Mouse (Mus musculus) limb, embryonic 12.5 days (tissue): ENCODE results near the gene Dlg5. TPM values are rescaled to one million over a fixed set of nuclear protein-coding genes. Genes with fewer than 3 reads are reported as not detected.

Experiments
- ATAC-seq: fragments of 200-750 bp; cut with Nextera tagmentation; 2 replicates; pipeline ENCODE4 v1.8.0; 2017; ENCODE audit warnings: low read depth, moderate TSS enrichment; ENCODE audit not compliant: insufficient number of reproducible peaks, insufficient read depth, low FRiP score, low TSS enrichment
- H3K27ac ChIP-seq: fragments of 300-500 bp; sonication (generic); 2 replicates; pipeline ENCODE4 v1.5.1; 2016; ENCODE audit warnings: mild to moderate bottlenecking, moderate library complexity
- H3K27me3 ChIP-seq: fragments of 300-500 bp; sonication (generic); 2 replicates; pipeline ENCODE4 v1.6.1; 2016; ENCODE audit warnings: mild to moderate bottlenecking, moderate library complexity
- H3K36me3 ChIP-seq: fragments of 300-500 bp; sonication (generic); 2 replicates; pipeline ENCODE4 v1.6.1; 2016; ENCODE audit warnings: mild to moderate bottlenecking, moderate library complexity
- H3K4me1 ChIP-seq: fragments of 300-500 bp; sonication (generic); replicated peaks from 2 replicates; pipeline ENCODE4 v1.6.1; 2016
- H3K4me2 ChIP-seq: fragments of 300-500 bp; sonication (generic); 2 replicates; pipeline ENCODE4 v1.6.1; 2016; ENCODE audit warnings: mild to moderate bottlenecking, moderate library complexity
- H3K4me3 ChIP-seq: fragments of 300-500 bp; sonication (generic); replicated peaks from 2 replicates; pipeline ENCODE4 v1.5.1; 2016; ENCODE audit warnings: mild to moderate bottlenecking
- H3K9ac ChIP-seq: fragments of 300-500 bp; sonication (generic); replicated peaks from 2 replicates; pipeline ENCODE4 v1.6.1; 2016; ENCODE audit warnings: mild to moderate bottlenecking, moderate library complexity
- H3K9me3 ChIP-seq: fragments of 300-500 bp; sonication (generic); 2 replicates; pipeline ENCODE4 v1.6.1; 2016; ENCODE audit warnings: mild to moderate bottlenecking, moderate library complexity
- WGBS: fragments of 180-500 bp; shearing (Covaris S2); methylation state at CpG from one replicate; pipeline ENCODE4 v1.1.7; 2016; 5-methylcytosine and 5-hydroxymethylcytosine counted together
- polyA plus RNA-seq: library from polyadenylated mRNA; unstranded; fragments of >200 nt; fragmentation: Nextera tagmentation; extraction: Ambion mirVana; gene quantifications from 2 replicates; pipeline ENCODE4 v1.2.1, GENCODE M21; 2016

Gene Dlg5
- polyA plus RNA-seq, 1 experiment from 2014 or later, result 31.2 TPM

DNA sequence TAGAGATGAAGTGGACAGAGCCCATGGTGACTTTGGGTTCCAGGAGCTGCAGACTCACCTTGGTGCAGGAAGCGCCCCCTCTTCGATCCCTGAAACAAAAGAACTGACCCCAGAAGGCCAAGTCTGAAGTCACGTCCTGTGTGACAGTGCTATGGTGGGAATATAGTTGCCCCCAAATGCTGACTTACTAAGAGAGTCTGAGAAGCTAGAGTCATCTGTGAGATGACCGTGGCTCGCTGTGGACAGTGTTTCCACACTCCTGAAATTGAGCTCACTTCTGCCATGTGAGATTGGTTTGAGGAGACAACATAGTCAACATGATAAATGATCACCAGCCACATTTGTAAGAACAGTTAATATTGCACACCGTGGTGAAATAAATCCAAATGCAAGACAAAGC lies 16.7 kb upstream of the Dlg5 start:
- no peak overlapping the region for H3K9ac ChIP-seq

DNA sequence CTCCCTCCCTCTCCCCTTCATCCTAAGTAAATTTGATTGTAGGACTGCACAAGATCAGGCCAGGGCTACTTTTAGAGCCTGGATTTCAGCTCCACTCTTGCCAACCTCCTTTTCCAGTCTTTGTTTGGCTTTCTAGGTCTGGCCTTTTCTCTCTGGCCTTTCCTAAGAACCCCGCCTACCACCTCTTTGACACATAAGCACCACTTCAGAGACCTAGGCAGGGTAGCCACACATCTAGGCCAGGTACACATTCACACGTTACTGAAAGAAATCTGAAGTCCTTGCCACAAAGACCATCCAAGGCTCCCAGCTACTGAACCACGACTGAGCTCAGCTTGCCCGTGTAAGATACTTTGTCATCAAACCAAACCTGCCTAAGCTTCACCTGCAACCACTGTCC lies 14.7 kb upstream of the Dlg5 start:
- no peak for ATAC-seq
- 80% methylated on average over 4 of the region's 4 CpGs for WGBS
- 0 out of 2 replicates have a peak overlapping the region, but pooled peaks have one; percentile 8 for H3K27ac ChIP-seq
- H3K4me3 ChIP-seq, result no peak overlapping the region
- no peaks in the 10 kb centered on the region for H3K27me3 ChIP-seq
- H3K9me3 ChIP-seq, result no peaks in the 10 kb centered on the region
- no peaks in the 10 kb centered on the region for H3K36me3 ChIP-seq
- H3K4me1 ChIP-seq, result peaks cover 61% of the 10 kb centered on the region
- H3K9ac ChIP-seq, result no peak overlapping the region
- no peak overlapping the region for H3K4me2 ChIP-seq

More for the DNA sequence above, 16.7 kb upstream of the Dlg5 start:
- Histone ChIP-seq H3K4me2 (peak overlapping the region; percentile 38), H3K9me3 (no peaks in the 10 kb centered on the region), H3K27me3 (no peaks in the 10 kb centered on the region), H3K27ac (peak overlapping the region; percentile 96), H3K36me3 (no peaks in the 10 kb centered on the region), H3K4me1 (peaks cover 49% of the 10 kb centered on the region), H3K4me3 (no peak overlapping the region)
- 48% methylated on average over 6 of the region's 6 CpGs for WGBS
- peak; percentile 16; the same call in 1 of the 2 replicates for ATAC-seq

GRCm38 (mm10) chr14:24255956-24256355 lies 10.2 kb upstream of the Dlg5 start:
- 33% methylated on average over 2 of the region's 2 CpGs for WGBS
- ATAC-seq, result no peak
- Histone ChIP-seq H3K4me2 (peak overlapping the region; percentile 42), H3K9me3 (0 out of 2 replicates have a peak, but pooled peaks cover 4% of the 10 kb centered on the region), H3K36me3 (no peaks in the 10 kb centered on the region), H3K27ac (peak overlapping the region; percentile 99), H3K27me3 (no peaks in the 10 kb centered on the region), H3K4me3 (peak overlapping the region; percentile 18), H3K4me1 (peaks cover 48% of the 10 kb centered on the region), H3K9ac (no peak overlapping the region)

DNA sequence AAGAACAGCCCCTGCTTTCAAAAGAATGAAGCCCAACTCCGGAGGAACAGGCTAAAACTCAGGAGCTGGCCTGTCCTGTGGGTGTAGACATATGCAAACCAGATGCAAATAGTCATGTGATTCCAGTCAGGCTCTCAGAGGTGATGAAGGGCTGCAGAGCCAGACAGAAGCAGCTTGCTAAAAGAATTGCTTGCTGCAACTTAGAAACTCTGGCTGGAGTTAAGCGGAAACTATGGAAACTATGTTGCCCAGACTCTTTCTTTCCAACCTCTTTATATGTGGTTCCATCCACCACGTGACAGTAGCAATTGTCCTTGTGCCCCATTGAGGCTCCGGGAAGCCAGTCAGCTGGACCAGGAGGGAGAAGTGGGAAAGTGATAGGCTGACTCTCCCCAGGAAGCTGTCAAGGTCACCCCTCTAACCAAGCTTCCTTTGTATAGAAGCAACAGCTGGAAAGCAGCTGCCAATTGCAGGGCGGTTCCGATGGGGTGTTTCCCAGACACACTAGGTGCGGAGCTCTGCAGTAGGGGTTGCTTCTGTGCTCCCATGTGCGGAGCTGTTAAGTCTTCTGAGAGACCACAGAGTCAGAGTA lies 8.0 kb upstream of the Dlg5 start:
- peak; percentile 91 for ATAC-seq
- WGBS, result 2% methylated on average over 8 of the region's 8 CpGs

GRCm38 (mm10) chr14:24251326-24251725 lies 5.6 kb upstream of the Dlg5 start:
- Histone ChIP-seq H3K27me3 (no peaks in the 10 kb centered on the region), H3K9me3 (0 out of 2 replicates have a peak, but pooled peaks cover 4% of the 10 kb centered on the region), H3K4me3 (no peak overlapping the region), H3K4me1 (peaks cover 61% of the 10 kb centered on the region), H3K36me3 (no peaks in the 10 kb centered on the region), H3K4me2 (no peak overlapping the region), H3K9ac (no peak overlapping the region), H3K27ac (no peak overlapping the region)
- ATAC-seq, result no peak
- 84% methylated on average over 1 of the region's 1 CpGs for WGBS

More for the DNA sequence above, 8.0 kb upstream of the Dlg5 start:
- H3K27me3 ChIP-seq, result no peaks in the 10 kb centered on the region
- peak overlapping the region; percentile 40 for H3K9ac ChIP-seq
- H3K9me3 ChIP-seq, result 0 out of 2 replicates have a peak, but pooled peaks cover 4% of the 10 kb centered on the region
- peak overlapping the region; percentile 54 for H3K4me2 ChIP-seq
- no peaks in the 10 kb centered on the region for H3K36me3 ChIP-seq
- H3K4me3 ChIP-seq, result peak overlapping the region; percentile 7; the same call in 1 of the 2 replicates
- peak overlapping the region; percentile 99 for H3K27ac ChIP-seq
- H3K4me1 ChIP-seq, result peaks cover 52% of the 10 kb centered on the region

DNA sequence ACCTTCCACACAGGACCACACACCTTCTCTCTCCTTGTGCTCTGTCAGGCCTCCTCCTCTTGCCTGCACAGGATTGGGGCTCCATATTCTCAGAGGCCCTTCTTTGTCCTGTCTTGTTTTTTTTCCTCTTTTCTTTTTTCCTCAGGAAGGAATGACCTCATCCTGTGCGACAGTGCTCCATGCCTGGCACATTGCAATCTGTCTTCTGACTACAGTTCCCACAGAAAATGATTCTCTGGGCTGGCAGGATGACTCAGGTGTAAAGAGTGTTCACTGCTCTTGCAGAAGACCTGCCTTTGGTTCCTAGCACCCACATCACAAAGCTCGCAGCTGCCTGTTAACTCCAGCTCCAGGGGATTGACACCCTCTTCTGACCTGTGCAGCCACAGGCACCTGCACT lies 4.2 kb upstream of the Dlg5 start:
- H3K9ac ChIP-seq, result no peak overlapping the region
- H3K9me3 ChIP-seq, result 0 out of 2 replicates have a peak, but pooled peaks cover 4% of the 10 kb centered on the region
- 0 out of 2 replicates have a peak overlapping the region, but pooled peaks have one; percentile 50 for H3K27ac ChIP-seq
- 54% methylated on average over 2 of the region's 2 CpGs for WGBS
- no peak for ATAC-seq
- peaks cover 51% of the 10 kb centered on the region for H3K4me1 ChIP-seq
- H3K4me2 ChIP-seq, result no peak overlapping the region
- no peaks in the 10 kb centered on the region for H3K36me3 ChIP-seq
- no peak overlapping the region for H3K4me3 ChIP-seq
- H3K27me3 ChIP-seq, result no peaks in the 10 kb centered on the region

DNA sequence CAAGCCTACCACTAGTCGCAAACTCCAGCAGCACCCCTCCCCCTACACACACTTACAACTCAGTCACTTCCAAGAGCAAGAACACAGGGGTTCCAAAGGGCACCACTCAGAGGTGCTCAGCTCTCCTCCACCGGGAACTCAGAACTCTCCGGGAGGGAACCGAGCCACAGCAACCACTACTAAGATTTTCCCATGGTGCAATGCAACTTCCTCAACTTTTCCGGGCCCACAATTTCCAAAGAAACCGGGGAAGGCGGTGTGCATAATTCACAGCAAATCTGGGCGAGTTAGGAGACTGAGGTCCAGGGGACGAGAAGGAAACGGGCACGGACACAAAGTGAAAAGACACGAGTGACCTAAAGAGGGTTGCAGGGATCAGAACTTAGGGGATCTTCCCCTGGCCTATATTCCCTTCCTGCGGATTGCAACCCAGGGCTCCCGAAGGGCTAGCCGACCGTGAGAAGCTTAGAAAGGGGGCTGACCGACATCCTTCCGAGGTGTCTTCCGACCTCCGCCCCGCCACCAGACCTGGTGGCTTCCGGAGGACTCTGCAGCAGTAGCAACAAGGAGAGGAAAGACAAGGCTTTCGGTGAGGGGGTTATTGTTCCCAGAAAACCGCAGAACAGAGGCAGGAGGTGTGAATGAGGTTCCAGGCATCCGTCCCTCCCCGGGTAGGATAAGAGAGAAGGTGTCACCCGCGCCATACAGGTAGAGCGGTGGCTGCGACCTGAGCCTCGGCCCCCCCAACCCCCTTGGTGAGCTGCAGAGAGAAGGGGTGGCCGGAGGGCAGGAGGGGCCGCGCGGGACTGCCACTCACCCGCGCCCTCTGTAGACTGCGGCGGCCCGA lies 1.2 kb downstream of the Dlg5 start:
- Histone ChIP-seq H3K27me3 (no peaks in the 10 kb centered on the region), H3K4me3 (peak overlapping the region; percentile 92), H3K4me1 (peaks cover 56% of the 10 kb centered on the region), H3K9ac (peak overlapping the region; percentile 97), H3K27ac (peak overlapping the region; percentile 98), H3K36me3 (peaks cover 25% of the 10 kb centered on the region), H3K9me3 (no peaks in the 10 kb centered on the region), H3K4me2 (peak overlapping the region; percentile 89)
- WGBS, result under 1% methylated on average over 40 of the region's 40 CpGs
- peak; percentile 17; the same call in 1 of the 2 replicates for ATAC-seq

DNA sequence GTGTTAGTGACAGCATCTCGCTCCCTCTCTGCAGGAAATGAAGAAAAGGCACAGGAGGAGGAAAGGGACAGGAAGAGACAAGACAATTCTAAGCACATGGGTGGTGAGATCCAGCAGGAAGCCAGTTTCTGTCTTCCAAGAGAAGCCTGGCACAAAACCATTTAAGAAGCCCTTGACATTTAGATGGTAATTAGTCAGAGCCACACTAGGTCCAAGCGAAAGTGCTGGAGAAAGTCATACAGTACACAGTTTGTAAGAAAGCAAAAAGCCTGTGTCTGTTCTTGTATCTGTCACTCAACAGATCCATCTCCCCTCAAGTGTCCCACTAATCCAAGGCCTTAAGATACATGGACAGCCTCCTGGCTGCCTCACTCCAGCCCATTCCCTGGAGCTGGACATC lies 3.7 kb downstream of the Dlg5 start:
- no peak overlapping the region for H3K4me3 ChIP-seq
- ATAC-seq, result no peak
- peaks cover 40% of the 10 kb centered on the region for H3K36me3 ChIP-seq
- no peak overlapping the region for H3K4me2 ChIP-seq
- H3K9me3 ChIP-seq, result no peaks in the 10 kb centered on the region
- H3K9ac ChIP-seq, result no peak overlapping the region
- no peak overlapping the region for H3K27ac ChIP-seq
- H3K27me3 ChIP-seq, result no peaks in the 10 kb centered on the region
- H3K4me1 ChIP-seq, result peaks cover 51% of the 10 kb centered on the region
- WGBS, result 94% methylated on average over 2 of the region's 2 CpGs

DNA sequence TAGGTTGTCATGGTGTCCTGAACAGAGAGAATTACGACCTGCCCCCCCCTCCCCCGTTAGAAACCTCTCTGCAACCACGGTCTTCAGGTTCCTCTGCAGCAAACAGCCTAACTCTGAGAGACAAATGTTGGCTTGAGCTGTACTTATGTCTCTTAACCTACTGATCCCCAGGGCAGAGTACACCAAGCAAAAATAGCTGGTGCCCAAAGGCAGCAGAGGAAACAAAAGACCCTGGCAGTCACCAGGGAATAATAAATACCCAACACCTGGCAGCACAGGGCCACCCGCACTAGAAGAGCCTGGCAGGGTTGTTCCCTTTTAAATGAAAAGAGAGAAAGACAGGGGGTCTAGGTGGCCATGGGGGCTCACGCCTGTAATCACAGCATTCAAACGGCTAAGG lies 4.9 kb downstream of the Dlg5 start:
- peaks cover 46% of the 10 kb centered on the region for H3K4me1 ChIP-seq
- no peak for ATAC-seq
- 53% methylated on average over 6 of the region's 6 CpGs for WGBS
- no peak overlapping the region for H3K4me2 ChIP-seq
- H3K9me3 ChIP-seq, result no peaks in the 10 kb centered on the region
- H3K4me3 ChIP-seq, result no peak overlapping the region
- no peak overlapping the region for H3K9ac ChIP-seq
- peaks cover 48% of the 10 kb centered on the region for H3K36me3 ChIP-seq
- no peaks in the 10 kb centered on the region for H3K27me3 ChIP-seq
- H3K27ac ChIP-seq, result no peak overlapping the region

GRCm38 (mm10) chr14:24239651-24240050 lies 6.1 kb downstream of the Dlg5 start:
- no peak for ATAC-seq
- no peak overlapping the region for H3K4me3 ChIP-seq
- no peaks in the 10 kb centered on the region for H3K9me3 ChIP-seq
- no peak overlapping the region for H3K4me2 ChIP-seq
- no peak overlapping the region for H3K9ac ChIP-seq
- no peak overlapping the region for H3K27ac ChIP-seq
- peaks cover 54% of the 10 kb centered on the region for H3K4me1 ChIP-seq
- WGBS, result 87% methylated on average over 11 of the region's 11 CpGs
- no peaks in the 10 kb centered on the region for H3K27me3 ChIP-seq
- H3K36me3 ChIP-seq, result peaks cover 52% of the 10 kb centered on the region

DNA sequence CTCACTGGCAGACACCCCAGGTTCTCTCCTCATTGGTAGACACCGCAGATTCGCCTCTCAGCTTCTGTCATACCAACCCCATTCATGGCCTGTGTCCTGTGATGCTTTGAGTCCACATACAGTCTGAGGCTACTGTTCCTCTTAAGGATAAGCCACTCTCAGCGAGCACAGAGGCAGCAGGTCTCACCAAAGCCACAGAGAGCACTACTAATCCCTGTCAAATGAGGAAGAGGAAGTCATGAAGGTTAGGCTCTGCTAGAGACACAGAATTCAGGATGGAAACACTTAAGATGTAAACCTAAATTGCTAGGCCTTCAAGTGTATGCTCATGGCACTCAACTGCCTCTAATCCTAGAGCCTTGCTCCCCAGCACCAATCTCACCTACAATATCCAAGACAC lies 9.8 kb downstream of the Dlg5 start:
- H3K36me3 ChIP-seq, result peaks cover 32% of the 10 kb centered on the region; the same call in 1 of the 2 replicates
- H3K27ac ChIP-seq, result no peak overlapping the region
- H3K9ac ChIP-seq, result no peak overlapping the region
- H3K9me3 ChIP-seq, result no peaks in the 10 kb centered on the region
- 88% methylated on average over 3 of the region's 3 CpGs for WGBS
- peaks cover 52% of the 10 kb centered on the region for H3K4me1 ChIP-seq
- no peaks in the 10 kb centered on the region for H3K27me3 ChIP-seq
- H3K4me2 ChIP-seq, result no peak overlapping the region
- no peak overlapping the region for H3K4me3 ChIP-seq
- ATAC-seq, result no peak
